Mouse (Mus musculus): ENCODE measurements at regions not wholly inside any gene's neighbourhood (a gene's known extent, or its start where the extent isn't known, plus 50 kb on each side); places are given as distances from the start of the nearest gene placed in this dataset.

DNA sequence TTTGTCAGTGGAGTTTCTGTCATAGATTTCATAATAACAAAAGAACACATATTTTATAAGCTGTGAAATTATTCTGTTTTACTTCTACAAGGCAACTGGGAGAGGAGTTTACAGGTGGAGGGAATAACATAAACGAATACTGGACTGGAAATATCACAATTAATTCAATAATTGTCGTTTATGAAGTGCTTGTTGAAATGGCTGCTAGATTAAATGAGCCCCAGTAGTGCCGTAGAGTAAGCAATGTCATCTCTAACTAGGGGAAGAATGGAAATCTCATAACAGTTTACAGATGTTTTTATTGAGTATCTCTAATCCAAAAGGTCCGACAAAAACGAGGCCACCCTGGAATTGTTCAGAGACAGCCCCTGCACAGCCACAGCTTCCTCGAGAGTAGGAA, 644.6 kb upstream of the Map3k7 start:
- no peak for TF ChIP-seq SRF (IDR thresholded peaks at IDR 0.05; ENCODE audit: control insufficient read depth, insufficient read length, low read depth)
- TF ChIP-seq TCF12 (IDR thresholded peaks at IDR 0.05; ENCODE audit: insufficient read depth, poor library complexity, severe bottlenecking), result no peak
- TF ChIP-seq REST (IDR thresholded peaks at IDR 0.05; ENCODE audit: insufficient read depth, insufficient read length), result no peak
- TF ChIP-seq USF1 (IDR thresholded peaks at IDR 0.05; ENCODE audit: low read depth), result no peak
- TF ChIP-seq MYOD1 (IDR thresholded peaks at IDR 0.05; ENCODE audit: control insufficient read depth in 1 of 3, insufficient read length in 2 of 3, low read depth in 2 of 3), result no peak
- TF ChIP-seq CEBPB (IDR thresholded peaks at IDR 0.05; ENCODE audit: insufficient read depth, poor library complexity, severe bottlenecking), result no peak
- TF ChIP-seq POLR2A (IDR thresholded peaks at IDR 0.05; ENCODE audit: insufficient read length, low read depth), result no peak
- TF ChIP-seq E2F4 (IDR thresholded peaks at IDR 0.05; ENCODE audit: insufficient read depth), result no peak
- no peak for TF ChIP-seq POLR2AphosphoS2 (IDR thresholded peaks at IDR 0.05; ENCODE audit: insufficient read length, low read depth)
- TF ChIP-seq MYOG (IDR thresholded peaks at IDR 0.05; ENCODE audit: control insufficient read depth in 1 of 3, insufficient read depth in 1 of 3, insufficient read length in 2 of 3, low read depth in 2 of 3), result no peak
- TF ChIP-seq MAX (IDR thresholded peaks at IDR 0.05; ENCODE audit: low read depth), result no peak
- no peak for TF ChIP-seq TCF3 (IDR thresholded peaks at IDR 0.05; ENCODE audit: insufficient read length, low read depth)

DNA sequence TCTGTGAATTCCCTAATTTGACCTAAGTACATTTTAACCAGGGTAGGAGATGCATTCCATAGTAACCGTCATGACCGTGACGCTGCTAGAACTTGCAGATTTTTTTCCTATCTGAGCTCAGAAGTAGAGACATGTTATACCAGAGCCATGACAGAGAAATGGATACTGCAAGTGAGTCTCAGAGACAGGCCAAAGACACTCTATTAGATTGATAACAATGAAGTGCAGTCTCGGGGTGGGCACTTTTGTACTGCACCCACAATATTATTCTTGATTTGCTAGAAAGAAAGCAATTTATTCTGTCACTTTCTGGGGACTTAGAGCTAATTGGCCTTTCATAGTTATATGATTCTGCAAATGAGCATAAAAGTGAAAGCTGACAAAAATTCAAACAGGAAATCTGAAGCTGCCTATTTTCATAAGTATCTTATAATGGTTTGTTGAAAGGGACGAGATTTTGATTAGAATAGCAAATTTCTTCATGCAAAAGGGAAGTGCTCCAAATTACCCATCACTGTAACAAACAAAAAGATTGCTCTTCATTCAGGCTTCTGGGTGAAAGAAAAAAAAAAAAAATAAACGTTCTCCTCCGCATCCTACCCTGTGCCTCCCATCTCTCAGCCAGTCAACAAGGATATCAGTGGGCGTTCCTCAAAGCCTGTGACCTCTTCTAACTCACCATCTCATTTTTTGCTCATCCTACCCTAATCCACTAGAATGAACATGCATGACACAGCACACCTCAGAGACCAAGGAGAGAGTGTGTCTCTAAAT, 643.0 kb upstream of the Map3k7 start:
- Histone ChIP-seq H3K36me3 (ENCODE audit: control insufficient read depth, insufficient read depth) (no peaks in the 10 kb centered on the region), H3K79me2 (ENCODE audit: control insufficient read depth, insufficient read depth) (no peaks in the 10 kb centered on the region), H3K4me3 (no peak overlapping the region), H3K27me3 (ENCODE audit: control insufficient read depth, insufficient read depth, insufficient read length) (no peaks in the 10 kb centered on the region), H3K4me2 (ENCODE audit: low read depth) (no peak overlapping the region), H3ac (ENCODE audit: control insufficient read depth, insufficient read length) (no peak overlapping the region)
- TF ChIP-seq SRF (IDR thresholded peaks at IDR 0.05; ENCODE audit: control insufficient read depth, insufficient read length, low read depth) (no peak), MYOD1 (IDR thresholded peaks at IDR 0.05; ENCODE audit: control insufficient read depth in 1 of 3, insufficient read length in 2 of 3, low read depth in 2 of 3) (no peak), REST (IDR thresholded peaks at IDR 0.05; ENCODE audit: insufficient read depth, insufficient read length) (no peak), E2F4 (IDR thresholded peaks at IDR 0.05; ENCODE audit: insufficient read depth) (no peak), TCF12 (IDR thresholded peaks at IDR 0.05; ENCODE audit: insufficient read depth, poor library complexity, severe bottlenecking) (no peak), TCF3 (IDR thresholded peaks at IDR 0.05; ENCODE audit: insufficient read length, low read depth) (no peak), POLR2A (IDR thresholded peaks at IDR 0.05; ENCODE audit: insufficient read length, low read depth) (no peak), USF1 (IDR thresholded peaks at IDR 0.05; ENCODE audit: low read depth) (no peak), CEBPB (IDR thresholded peaks at IDR 0.05; ENCODE audit: insufficient read depth, poor library complexity, severe bottlenecking) (no peak), MYOG (IDR thresholded peaks at IDR 0.05; ENCODE audit: control insufficient read depth in 1 of 3, insufficient read depth in 1 of 3, insufficient read length in 2 of 3, low read depth in 2 of 3) (no peak)

More for the DNA sequence above, 644.6 kb upstream of the Map3k7 start:
- Histone ChIP-seq H3K27me3 (ENCODE audit: control insufficient read depth, insufficient read depth, insufficient read length) (no peaks in the 10 kb centered on the region), H3K79me2 (ENCODE audit: control insufficient read depth, insufficient read depth) (no peaks in the 10 kb centered on the region), H3K4me2 (ENCODE audit: low read depth) (no peak overlapping the region), H3ac (ENCODE audit: control insufficient read depth, insufficient read length) (no peak overlapping the region), H3K36me3 (ENCODE audit: control insufficient read depth, insufficient read depth) (no peaks in the 10 kb centered on the region), H3K4me3 (no peak overlapping the region)

DNA sequence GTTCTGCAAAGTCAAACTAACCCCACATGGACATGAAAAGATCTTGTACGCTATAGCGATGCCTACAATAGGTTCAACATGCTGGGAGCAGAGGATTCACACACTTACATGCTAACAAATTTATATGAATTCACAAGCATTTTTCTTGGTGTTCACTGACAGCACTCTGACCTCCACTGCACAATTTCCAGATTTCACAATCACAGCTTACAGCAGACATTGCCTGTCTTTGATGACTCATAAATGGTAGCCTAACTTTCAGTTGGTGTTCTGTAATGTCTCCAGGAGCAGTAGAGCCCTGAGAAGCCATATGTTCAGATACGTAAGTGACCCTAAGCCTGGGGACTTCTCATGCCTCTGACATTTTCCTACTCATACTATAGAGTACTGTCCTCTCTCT, 640.1 kb upstream of the Map3k7 start:
- TF ChIP-seq USF1 (IDR thresholded peaks at IDR 0.05; ENCODE audit: low read depth) (no peak), POLR2AphosphoS2 (IDR thresholded peaks at IDR 0.05; ENCODE audit: insufficient read length, low read depth) (no peak), E2F4 (IDR thresholded peaks at IDR 0.05; ENCODE audit: insufficient read depth) (no peak), MAX (IDR thresholded peaks at IDR 0.05; ENCODE audit: low read depth) (no peak), MYOD1 (IDR thresholded peaks at IDR 0.05; ENCODE audit: control insufficient read depth in 1 of 3, insufficient read length in 2 of 3, low read depth in 2 of 3) (no peak), POLR2A (IDR thresholded peaks at IDR 0.05; ENCODE audit: insufficient read length, low read depth) (no peak)
- Histone ChIP-seq H3K36me3 (ENCODE audit: control insufficient read depth, insufficient read depth) (no peaks in the 10 kb centered on the region), H3K4me2 (ENCODE audit: low read depth) (no peak overlapping the region), H3ac (ENCODE audit: control insufficient read depth, insufficient read length) (no peak overlapping the region), H3K27me3 (ENCODE audit: control insufficient read depth, insufficient read depth, insufficient read length) (no peaks in the 10 kb centered on the region), H3K4me3 (no peak overlapping the region), H3K79me2 (ENCODE audit: control insufficient read depth, insufficient read depth) (no peaks in the 10 kb centered on the region)

DNA sequence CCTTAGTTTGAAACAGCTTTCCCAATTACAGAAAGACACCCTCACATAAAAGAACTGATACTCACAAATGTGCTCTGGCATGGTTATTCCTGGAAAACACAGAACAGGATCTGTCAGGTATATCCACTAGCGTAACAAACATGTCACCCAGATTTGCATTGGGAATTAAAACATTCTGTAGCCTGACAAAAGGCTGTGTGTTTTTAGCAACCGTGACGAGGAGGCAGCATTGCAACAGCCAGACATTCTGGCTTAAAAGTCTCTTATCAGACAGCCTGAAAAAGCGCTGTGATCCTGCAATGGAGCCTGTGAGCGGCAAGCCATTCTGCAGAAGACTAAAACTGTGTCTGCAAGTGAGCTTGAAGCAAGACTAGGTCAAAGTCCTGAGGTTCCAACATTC, 635.1 kb upstream of the Map3k7 start:
- Histone ChIP-seq H3K27me3 (ENCODE audit: control insufficient read depth, insufficient read depth, insufficient read length) (no peaks in the 10 kb centered on the region), H3K36me3 (ENCODE audit: control insufficient read depth, insufficient read depth) (no peaks in the 10 kb centered on the region), H3K4me3 (no peak overlapping the region), H3K79me2 (ENCODE audit: control insufficient read depth, insufficient read depth) (no peaks in the 10 kb centered on the region), H3K4me2 (ENCODE audit: low read depth) (no peak overlapping the region), H3ac (ENCODE audit: control insufficient read depth, insufficient read length) (no peak overlapping the region)
- no peak for TF ChIP-seq SRF (IDR thresholded peaks at IDR 0.05; ENCODE audit: control insufficient read depth, insufficient read length, low read depth)
- no peak for TF ChIP-seq POLR2A (IDR thresholded peaks at IDR 0.05; ENCODE audit: insufficient read length, low read depth)
- TF ChIP-seq POLR2AphosphoS2 (IDR thresholded peaks at IDR 0.05; ENCODE audit: insufficient read length, low read depth), result no peak
- no peak for TF ChIP-seq MYOG (IDR thresholded peaks at IDR 0.05; ENCODE audit: control insufficient read depth in 1 of 3, insufficient read depth in 1 of 3, insufficient read length in 2 of 3, low read depth in 2 of 3)
- no peak for TF ChIP-seq E2F4 (IDR thresholded peaks at IDR 0.05; ENCODE audit: insufficient read depth)
- TF ChIP-seq TCF3 (IDR thresholded peaks at IDR 0.05; ENCODE audit: insufficient read length, low read depth), result no peak

DNA sequence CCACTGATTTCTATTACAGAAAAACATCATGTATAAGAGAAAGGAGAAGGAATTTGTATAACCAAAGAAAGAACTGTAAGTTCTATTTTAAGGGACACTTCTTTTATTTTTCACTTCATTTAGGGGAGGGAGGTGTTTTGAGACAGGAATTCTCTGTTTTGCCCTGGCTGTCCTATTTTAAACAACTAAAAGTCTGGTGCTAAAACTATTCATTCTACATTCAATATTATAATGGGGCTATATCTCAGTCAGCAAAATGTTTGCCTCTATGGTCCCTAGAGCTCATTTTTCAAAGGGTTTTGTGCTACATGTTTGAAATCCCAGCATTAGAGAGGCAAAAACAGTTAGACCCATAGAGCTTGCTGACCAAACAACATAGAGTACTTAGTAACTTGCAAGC, 632.8 kb upstream of the Map3k7 start:
- TF ChIP-seq MYOG (IDR thresholded peaks at IDR 0.05; ENCODE audit: control insufficient read depth in 1 of 3, insufficient read depth in 1 of 3, insufficient read length in 2 of 3, low read depth in 2 of 3), result no peak
- TF ChIP-seq MYOD1 (IDR thresholded peaks at IDR 0.05; ENCODE audit: control insufficient read depth in 1 of 3, insufficient read length in 2 of 3, low read depth in 2 of 3), result no peak
- no peak for TF ChIP-seq SRF (IDR thresholded peaks at IDR 0.05; ENCODE audit: control insufficient read depth, insufficient read length, low read depth)
- TF ChIP-seq CEBPB (IDR thresholded peaks at IDR 0.05; ENCODE audit: insufficient read depth, poor library complexity, severe bottlenecking), result no peak
- H3K79me2 ChIP-seq (ENCODE audit: control insufficient read depth, insufficient read depth), result no peaks in the 10 kb centered on the region

More for the DNA sequence above, 632.8 kb upstream of the Map3k7 start:
- no peaks in the 10 kb centered on the region for H3K36me3 ChIP-seq (ENCODE audit: control insufficient read depth, insufficient read depth)
- H3K4me3 ChIP-seq, result no peak overlapping the region
- no peaks in the 10 kb centered on the region for H3K27me3 ChIP-seq (ENCODE audit: control insufficient read depth, insufficient read depth, insufficient read length)
- H3ac ChIP-seq (ENCODE audit: control insufficient read depth, insufficient read length), result no peak overlapping the region
- no peak overlapping the region for H3K4me2 ChIP-seq (ENCODE audit: low read depth)
